Mouse (Mus musculus): Measurements from ENCODE around the gene Snx14.

GRCm38 (mm10) chr9:88476138-88476537 lies 37.4 kb upstream of the Snx14 start:
- TF ChIP-seq POLR2A (IDR thresholded peaks at IDR 0.05; ENCODE audit: insufficient read depth, low read length) (no peak), CTCF (IDR thresholded peaks at IDR 0.05; ENCODE audit: low read depth, low read length) (no peak)

Data from ES-Bruce4 (cell line).